Mouse (Mus musculus) thymus, adult 2 months (tissue): ENCODE measurements around the gene Smg6.

Experiments
- CTCF ChIP-seq: fragments of 200-500 bp; IDR thresholded peaks from 2 replicates; pipeline ENCODE4 v1.5.1; 2012; ENCODE audit warnings: mild to moderate bottlenecking, control low read depth, low read length, moderate library complexity, borderline replicate concordance; ENCODE audit not compliant: control insufficient read depth, poor library complexity, insufficient read depth; ENCODE audit errors: extremely low read depth
- POLR2A ChIP-seq: fragments of 200-500 bp; IDR thresholded peaks from 2 replicates; pipeline ENCODE4 v1.6.1; 2012; ENCODE audit warnings: mild to moderate bottlenecking, low read length, control low read depth, moderate library complexity; ENCODE audit not compliant: control insufficient read depth, poor library complexity, insufficient read depth; ENCODE audit errors: extremely low read depth

DNA sequence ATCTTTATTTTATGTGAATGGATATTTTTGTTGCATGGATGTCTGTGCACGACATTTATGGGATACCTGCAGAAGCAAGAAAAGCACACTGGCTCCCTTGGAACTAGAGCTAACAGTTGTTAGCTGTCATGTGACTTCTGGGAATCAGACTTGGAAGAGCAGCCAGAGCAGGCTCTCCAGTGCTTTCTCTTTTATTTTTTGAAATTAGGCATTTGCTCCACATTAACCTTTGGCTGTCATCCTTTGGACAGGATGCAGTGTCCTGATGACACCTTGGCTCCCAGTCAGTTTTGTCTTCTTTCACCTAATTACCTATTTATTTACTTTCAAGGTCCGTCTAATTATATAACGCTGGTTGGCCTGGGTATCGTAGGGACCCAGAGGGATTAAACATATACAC lies 31.0 kb upstream of the Smg6 start:
- TF ChIP-seq CTCF (no peak), POLR2A (no peak)
